Comparison of ENCODE assay signal across 8 mouse cellular contexts in genomic region chr5:139449926-139450325, GRCm38 (mm10). TPM values are rescaled to one million over a fixed set of nuclear protein-coding genes. Genes with fewer than 3 reads are reported as not detected.
DNase-seq lines count a peak whose midpoint lies in the region; ATAC-seq and TF ChIP-seq lines count a peak whose summit lies in the region.

No protein-coding gene starts in this region.

- peaks cover 21% of the 10 kb centered on the region for H3K4me1 ChIP-seq in heart, embryonic 10.5 days
- H3K4me1 ChIP-seq in liver, embryonic 13.5 days (replicated peaks) = peaks cover 16% of the 10 kb centered on the region

- H3K4me2 ChIP-seq in liver, embryonic 13.5 days = no peak overlapping the region

- H3K4me3 ChIP-seq in heart, embryonic 10.5 days = no peak overlapping the region
- H3K4me3 ChIP-seq in liver, embryonic 13.5 days (replicated peaks) = no peak overlapping the region
- H3K4me3 ChIP-seq in gastrocnemius, adult 2 months = no peak overlapping the region

- peak; percentile 23; the same call in 1 of the 2 replicates for ATAC-seq in liver, embryonic 13.5 days (ENCODE audit: low read depth)

- H3K9ac ChIP-seq in liver, embryonic 13.5 days = no peak overlapping the region

- TF ChIP-seq CTCF in gastrocnemius, adult 2 months (IDR thresholded peaks at IDR 0.05) = no peak

- WGBS in heart, embryonic 10.5 days = 42% methylated on average over 4 of the region's 4 CpGs
- 48% methylated on average over 4 of the region's 4 CpGs for WGBS in liver, embryonic 13.5 days (ENCODE audit: insufficient replicate concordance)

- H3K27me3 ChIP-seq in heart, embryonic 10.5 days (ENCODE audit: insufficient read depth, poor library complexity, severe bottlenecking) = no peaks in the 10 kb centered on the region
- no peaks in the 10 kb centered on the region for H3K27me3 ChIP-seq in liver, embryonic 13.5 days

- peaks cover 11% of the 10 kb centered on the region for H3K36me3 ChIP-seq in heart, embryonic 10.5 days
- peaks cover 12% of the 10 kb centered on the region for H3K36me3 ChIP-seq in liver, embryonic 13.5 days

- DNase-seq in heart, embryonic 10.5 days (ENCODE audit: low spot score) = no peak
- DNase-seq in heart, postnatal 10 days = no peak
- peak; percentile 6 for DNase-seq in thymus, postnatal 0 days (ENCODE audit: low spot score)
- DNase-seq in thymus, postnatal 36 days = no peak
- DNase-seq in liver, embryonic 13.5 days = no peak
- DNase-seq in gastrocnemius, postnatal 36 days = no peak
- DNase-seq in gastrocnemius, adult 2 months = no peak
- DNase-seq in c-Kit-positive CD71-positive TER-119-positive erythroid progenitor cells, embryonic 14.5 days (ENCODE audit: low spot score) = no peak

- intact Hi-C loops in heart, postnatal 10 days (cut with DNase I) = no loop called here
- intact Hi-C loops in gastrocnemius, postnatal 36 days (cut with DNase I) = loop anchor here (5.0 kb wide), 1 partner anchor 88 kb away; no protein-coding TSS in a partner anchor
- intact Hi-C loops in gastrocnemius, adult 2 months (cut with DNase I) = no loop called here

- peak overlapping the region; percentile 67 for H3K27ac ChIP-seq in heart, embryonic 10.5 days
- H3K27ac ChIP-seq in liver, embryonic 13.5 days = peak overlapping the region; percentile 41; the same call in 1 of the 2 replicates
- H3K27ac ChIP-seq in gastrocnemius, adult 2 months = no peak overlapping the region

- H3K9me3 ChIP-seq in heart, embryonic 10.5 days = no peaks in the 10 kb centered on the region
- H3K9me3 ChIP-seq in liver, embryonic 13.5 days (replicated peaks) = no peaks in the 10 kb centered on the region

RNA-seq across cellular contexts. Expression of gene 3110082I17Rik, which starts 10.4 kb away (rescaled TPM):
- 29.2 and 40.9 TPM in 2 replicates for polyA plus RNA-seq in heart, embryonic 10.5 days (2016; fragmentation: Nextera tagmentation; extraction: Ambion mirVana)
- total RNA-seq in heart, postnatal 10 days (2021) = 1 to 10 TPM; 9.9 to 10.0 TPM
- 19.6 and 19.9 TPM in 2 replicates for polyA plus RNA-seq in thymus, postnatal 0 days (2015; fragmentation: Nextera tagmentation; extraction: Ambion mirVana)
- polyA plus RNA-seq in liver, embryonic 13.5 days (2015; fragmentation: Nextera tagmentation; extraction: Ambion mirVana) = 26.2 and 26.4 TPM in 2 replicates
- 1 to 10 TPM; 6.1 to 9.2 TPM for total RNA-seq in gastrocnemius, postnatal 36 days (2021)
- 10 to 100 TPM in 1 of 2 experiments, 1 to 10 TPM in 1; 7.9 to 10.3 TPM for total RNA-seq in gastrocnemius, adult 2 months (2021)

RNA-seq across cellular contexts. Expression of gene Gper1, which starts 27.0 kb away (rescaled TPM):
- polyA plus RNA-seq in heart, embryonic 10.5 days (2016; fragmentation: Nextera tagmentation; extraction: Ambion mirVana) = 0.26 and 0.36 TPM in 2 replicates
- total RNA-seq in heart, postnatal 10 days (2021) = 1 to 10 TPM; 2.5 to 2.6 TPM
- polyA plus RNA-seq in thymus, postnatal 0 days (2015; fragmentation: Nextera tagmentation; extraction: Ambion mirVana) = 5.2 and 6.1 TPM in 2 replicates
- 0.17 and 0.31 TPM in 2 replicates for polyA plus RNA-seq in liver, embryonic 13.5 days (2015; fragmentation: Nextera tagmentation; extraction: Ambion mirVana)
- 1 to 10 TPM; 1.1 to 1.2 TPM for total RNA-seq in gastrocnemius, postnatal 36 days (2021)
- total RNA-seq in gastrocnemius, adult 2 months (2021) = 1 to 10 TPM; 1.3 to 2.7 TPM

RNA-seq across cellular contexts. Expression of gene Zfand2a, which starts 34.4 kb away (rescaled TPM):
- polyA plus RNA-seq in heart, embryonic 10.5 days (2016; fragmentation: Nextera tagmentation; extraction: Ambion mirVana) = 10.7 and 12.6 TPM in 2 replicates
- total RNA-seq in heart, postnatal 10 days (2021) = 10 to 100 TPM; 20.6 to 21.5 TPM
- polyA plus RNA-seq in thymus, postnatal 0 days (2015; fragmentation: Nextera tagmentation; extraction: Ambion mirVana) = 4.7 and 4.8 TPM in 2 replicates
- polyA plus RNA-seq in liver, embryonic 13.5 days (2015; fragmentation: Nextera tagmentation; extraction: Ambion mirVana) = 2.0 and 2.8 TPM in 2 replicates
- 1 to 10 TPM; 6.9 to 7.6 TPM for total RNA-seq in gastrocnemius, postnatal 36 days (2021)
- 10 to 100 TPM in 1 of 2 experiments, 1 to 10 TPM in 1; 8.5 to 10.3 TPM for total RNA-seq in gastrocnemius, adult 2 months (2021)

RNA-seq across cellular contexts. Expression of gene C130050O18Rik, which starts 44.8 kb away (rescaled TPM):
- polyA plus RNA-seq in heart, embryonic 10.5 days (2016; fragmentation: Nextera tagmentation; extraction: Ambion mirVana) = 0.28 and 0.45 TPM in 2 replicates
- total RNA-seq in heart, postnatal 10 days (2021) = under 1 TPM; 0.74 to 0.93 TPM
- polyA plus RNA-seq in thymus, postnatal 0 days (2015; fragmentation: Nextera tagmentation; extraction: Ambion mirVana) = 0.54 and 0.79 TPM in 2 replicates
- polyA plus RNA-seq in liver, embryonic 13.5 days (2015; fragmentation: Nextera tagmentation; extraction: Ambion mirVana) = 0.89 and 1.1 TPM in 2 replicates
- total RNA-seq in gastrocnemius, postnatal 36 days (2021) = under 1 TPM; 0.13 to 0.35 TPM
- total RNA-seq in gastrocnemius, adult 2 months (2021) = under 1 TPM; 0.15 to 0.33 TPM
